Mouse (Mus musculus) C2C12 (cell line): ENCODE results near the gene Prss34.

ENCODE experiments used
- CTCF ChIP-seq: IDR thresholded peaks from one replicate; pipeline ENCODE4 v1.5.1; 2011; ENCODE audit not compliant: control insufficient read depth, insufficient read depth, insufficient read length
- FOSL1 ChIP-seq: IDR thresholded peaks from one replicate; pipeline ENCODE4 v1.8.0; 2011; ENCODE audit warnings: mild to moderate bottlenecking, low read length; ENCODE audit not compliant: poor library complexity, insufficient read depth, severe bottlenecking
- MAX ChIP-seq: IDR thresholded peaks from one replicate; pipeline ENCODE4 v1.6.1; 2011; ENCODE audit warnings: mild to moderate bottlenecking, control low read depth
- MYOD1 ChIP-seq: IDR thresholded peaks from one replicate; pipeline ENCODE4 v1.6.1; 2011; ENCODE audit warnings: low read depth; ENCODE audit not compliant: control insufficient read depth, insufficient read length
- USF1 ChIP-seq: IDR thresholded peaks from one replicate; pipeline ENCODE4 v1.6.1; 2011; ENCODE audit warnings: low read depth, mild to moderate bottlenecking, control low read depth, moderate library complexity

GRCm38 (mm10) chr17:25320819-25321218, 22.6 kb downstream of the Prss34 start:
- no peak for TF ChIP-seq CTCF
- no peak for TF ChIP-seq USF1
- no peak for TF ChIP-seq MYOD1
- no peak for TF ChIP-seq FOSL1
- no peak for TF ChIP-seq MAX
